Mouse (Mus musculus): ENCODE data around the gene Wnt6.
"Not testable (repeated sequence)": the region's sequence is repeated elsewhere in the genome, so short reads cannot be mapped to it uniquely, and the experiment has no call there.

Gene Wnt6

DNA sequence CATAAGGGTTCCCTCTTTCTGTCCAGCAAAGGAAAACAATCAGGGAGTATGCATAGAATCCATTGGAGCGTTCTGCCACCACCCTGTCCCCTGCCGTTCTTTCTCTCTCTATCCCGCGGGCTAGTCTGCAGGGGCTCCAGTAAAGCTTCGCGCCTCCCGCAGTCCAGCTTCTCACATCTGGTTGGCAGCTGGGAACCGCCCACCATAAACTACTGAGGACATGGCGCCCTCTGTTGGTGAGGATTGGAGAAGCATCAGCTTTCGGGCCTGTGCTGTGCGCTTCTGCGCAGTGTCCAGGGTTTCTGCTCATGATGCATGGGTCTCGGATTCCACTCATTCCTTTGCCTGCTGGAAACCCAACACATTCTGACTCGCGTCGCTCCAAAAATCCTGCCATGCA, 36.4 kb downstream of the Wnt6 start:
- peak; percentile 81 for DNase-seq

DNA sequence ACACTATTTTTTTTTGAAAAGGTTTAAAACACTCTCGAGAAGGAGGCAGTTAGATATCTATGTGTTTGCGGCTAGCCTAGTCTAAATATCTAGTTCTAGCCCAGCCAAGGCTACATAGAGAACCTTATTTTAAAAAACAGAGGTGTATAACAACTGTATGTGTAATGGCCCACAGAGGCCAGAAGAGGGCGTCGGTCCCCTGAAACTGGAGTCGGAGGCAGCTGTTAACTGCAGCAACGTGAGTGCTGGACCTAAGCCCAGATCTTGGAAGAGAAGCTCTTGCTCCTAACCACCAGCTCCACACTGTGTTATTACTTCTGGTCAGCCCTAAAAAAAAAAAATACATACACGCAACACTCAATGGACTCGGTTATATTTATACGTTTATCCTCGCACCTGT, 37.3 kb downstream of the Wnt6 start:
- DNase-seq = no peak

GRCm38 (mm10) chr1:74814931-74815647, 43.4 kb downstream of the Wnt6 start:
- DNase-seq = no peak

DNA sequence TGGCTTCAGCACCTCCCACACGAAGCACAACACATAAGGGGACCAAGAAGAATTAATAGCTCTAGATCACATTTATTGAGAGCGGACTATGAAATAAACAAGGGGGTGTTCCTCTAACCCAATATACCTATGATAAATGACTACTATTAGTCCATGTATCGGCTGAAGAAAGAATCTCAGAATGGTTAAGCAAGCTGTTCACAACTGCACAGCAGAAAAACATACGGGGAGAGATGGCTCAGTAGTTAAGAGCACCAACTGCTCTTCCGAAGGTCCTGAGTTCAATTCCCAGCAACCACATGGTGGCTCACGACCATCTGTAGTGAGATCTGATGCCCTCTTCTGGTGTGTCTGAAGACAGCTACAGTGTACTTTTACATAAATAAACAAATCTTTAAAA, 44.3 kb downstream of the Wnt6 start:
- DNase-seq = not testable (repeated sequence)

GRCm38 (mm10) chr1:74816612-74817199, 45.0 kb downstream of the Wnt6 start:
- peak; percentile 87 for DNase-seq

DNA sequence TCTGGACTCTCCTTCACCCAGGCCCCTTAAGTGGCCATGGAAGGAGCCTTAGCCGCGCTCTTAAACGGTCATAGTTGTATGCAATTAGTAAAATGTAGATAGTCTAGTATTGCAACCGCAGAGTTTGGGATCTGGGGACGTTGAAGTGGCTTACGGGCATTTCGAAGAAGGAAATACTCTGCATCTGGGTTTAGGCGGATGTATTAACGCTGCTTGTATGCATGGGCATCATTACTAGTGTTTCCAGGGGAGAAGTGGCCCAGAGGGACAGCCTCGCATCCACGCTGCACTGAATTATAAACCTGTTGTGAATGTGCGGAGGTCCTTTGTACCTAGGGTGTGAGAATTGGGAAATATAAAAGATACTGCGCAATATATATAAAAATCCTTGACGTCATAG, 45.5 kb downstream of the Wnt6 start:
- DNase-seq = no peak

DNA sequence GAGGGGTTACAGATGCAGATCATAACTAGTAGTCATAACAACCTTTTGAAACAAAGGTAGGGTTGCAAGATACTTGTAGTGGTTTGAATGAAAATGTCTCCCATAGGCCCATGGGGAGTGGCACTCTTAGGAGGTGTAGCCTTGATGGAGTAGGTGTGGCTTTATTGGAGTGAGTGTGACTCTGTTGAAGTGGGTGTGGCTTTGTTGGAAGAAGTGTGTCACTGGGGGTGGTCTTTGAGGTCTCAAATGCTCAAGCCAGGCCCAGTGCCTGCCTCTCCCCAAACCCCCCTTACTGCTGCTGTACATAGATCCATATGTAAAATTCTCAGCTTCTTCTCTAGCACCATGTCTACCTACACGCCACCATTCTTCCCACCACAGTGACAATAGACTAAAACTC, 46.8 kb downstream of the Wnt6 start:
- DNase-seq = no peak

DNA sequence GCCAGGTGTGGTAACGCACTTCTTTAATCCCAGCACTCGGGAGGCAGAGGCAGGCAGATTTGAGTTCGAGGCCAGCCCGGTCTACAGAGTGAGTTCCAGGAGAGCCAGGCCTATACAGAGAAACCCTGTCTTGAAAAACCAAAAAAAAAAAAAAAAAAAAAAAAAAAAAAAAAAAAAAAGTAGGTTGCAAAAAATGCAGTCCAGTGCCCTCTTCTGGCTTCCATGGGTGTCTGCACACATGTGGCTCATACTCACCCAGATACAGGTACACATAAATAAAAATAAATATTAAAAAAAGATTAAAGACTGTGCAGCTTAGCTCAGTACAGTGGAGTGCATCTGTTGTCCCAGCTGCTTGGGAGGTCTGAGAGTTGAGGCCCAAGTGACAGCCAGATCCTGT, 51.9 kb downstream of the Wnt6 start:
- DNase-seq = not testable (repeated sequence)

DNA sequence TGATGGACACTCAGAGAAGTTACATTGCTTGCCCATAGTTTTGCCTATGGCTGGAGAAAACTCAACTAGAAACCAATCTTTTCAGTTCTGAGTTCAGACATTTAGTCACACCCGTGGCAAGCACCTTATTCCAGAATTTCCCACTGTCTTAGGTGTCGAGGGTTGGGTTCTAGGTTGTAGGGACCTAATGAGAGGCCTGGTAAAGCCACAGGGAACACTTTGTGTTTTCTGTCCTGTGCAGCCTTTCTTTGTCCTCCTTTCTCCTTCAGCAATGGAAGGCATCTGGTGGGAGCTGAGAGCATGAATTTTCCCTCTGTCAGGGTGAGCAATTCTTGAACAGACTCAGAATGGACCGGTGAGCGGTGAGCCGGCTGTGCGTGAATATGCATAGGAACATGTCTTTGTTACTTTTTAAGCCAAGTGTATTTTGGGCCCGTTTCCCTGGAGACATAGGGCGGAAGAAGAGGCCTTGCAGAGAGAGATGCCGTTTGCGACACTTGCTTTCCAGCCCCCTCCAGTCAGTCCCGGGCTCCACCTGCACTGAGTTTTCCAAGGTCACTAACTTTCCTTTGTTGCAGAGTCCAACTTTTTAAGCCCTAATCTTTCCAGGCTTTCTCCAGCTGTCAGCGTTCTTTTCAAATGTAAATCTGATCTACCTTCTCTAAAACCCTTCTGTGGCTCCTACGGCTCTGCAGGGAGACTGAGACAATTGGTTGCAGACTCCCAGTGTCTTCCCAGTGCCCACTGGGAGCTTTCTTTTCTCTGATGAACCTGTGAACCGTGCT, 53.0 kb downstream of the Wnt6 start:
- no peak for DNase-seq

- DNase-seq = no peak
Observed at GRCm38 (mm10) chr1:74830061-74830460, 58.4 kb downstream of the Wnt6 start.

DNA sequence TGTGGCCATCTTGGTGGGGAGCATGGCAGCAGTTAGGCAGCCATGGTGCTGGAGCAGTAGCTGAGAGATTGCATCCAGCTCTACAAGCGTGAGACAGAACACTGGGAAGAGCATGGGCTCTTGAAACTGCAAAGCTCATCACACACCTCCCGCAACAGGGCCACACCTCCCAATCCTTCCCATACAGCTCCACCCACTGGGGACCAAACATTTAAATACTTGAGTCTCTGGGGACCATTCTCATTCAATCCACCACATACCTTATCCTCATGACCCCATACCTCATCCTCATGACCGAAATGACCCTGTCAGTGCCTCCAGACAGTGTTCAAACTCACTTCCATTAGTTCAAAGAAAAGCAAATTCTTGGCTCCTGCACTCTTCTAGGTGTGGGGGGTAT, 61.6 kb downstream of the Wnt6 start:
- DNase-seq = no peak
